Mouse (Mus musculus): ENCODE measurements at regions not wholly inside any gene's neighbourhood (a gene's known extent, or its start where the extent isn't known, plus 50 kb on each side); places are given as distances from the start of the nearest gene placed in this dataset.
A peak's percentile ranks its signal among the peaks of the same experiment; 100 is the strongest.

GRCm38 (mm10) chr16:64068787-64069673, 205.1 kb upstream of the Epha3 start:
- Histone ChIP-seq H3K27ac (replicated peaks in 1 of 2; ENCODE audit: control insufficient read depth in 1 of 2, insufficient read depth in 1 of 2, low read depth in 2 of 2, low read length in 2 of 2) (no peak overlapping the region), H3K9me3 (ENCODE audit: control insufficient read depth, low read length) (no peaks in the 10 kb centered on the region), H3K27me3 (ENCODE audit: control insufficient read depth, insufficient read depth, low read length) (no peaks in the 10 kb centered on the region), H3K36me3 (ENCODE audit: control insufficient read depth, insufficient read depth, low read length) (no peaks in the 10 kb centered on the region), H3K4me2 (ENCODE audit: low read length) (0 out of 2 replicates have a peak overlapping the region, but pooled peaks have one; percentile 12), H3K4me1 (ENCODE audit: control insufficient read depth in 2 of 2, insufficient read depth in 2 of 2, low read length in 2 of 2) (0 out of 4 replicates have a peak, but pooled peaks cover 0 to 2% of the 10 kb centered on the region in 2 experiments), H3K4me3 (ENCODE audit: control insufficient read depth in 1 of 2, insufficient read depth in 1 of 2, low read depth in 1 of 2, low read length in 2 of 2) (no peak overlapping the region), H3K9ac (ENCODE audit: low read length) (no peak overlapping the region)
- WGBS, result 43% methylated on average over 13 of the region's 13 CpGs
- no peak for ATAC-seq (ENCODE audit: insufficient number of reproducible peaks, insufficient read depth, low FRiP score, low read depth)

DNA sequence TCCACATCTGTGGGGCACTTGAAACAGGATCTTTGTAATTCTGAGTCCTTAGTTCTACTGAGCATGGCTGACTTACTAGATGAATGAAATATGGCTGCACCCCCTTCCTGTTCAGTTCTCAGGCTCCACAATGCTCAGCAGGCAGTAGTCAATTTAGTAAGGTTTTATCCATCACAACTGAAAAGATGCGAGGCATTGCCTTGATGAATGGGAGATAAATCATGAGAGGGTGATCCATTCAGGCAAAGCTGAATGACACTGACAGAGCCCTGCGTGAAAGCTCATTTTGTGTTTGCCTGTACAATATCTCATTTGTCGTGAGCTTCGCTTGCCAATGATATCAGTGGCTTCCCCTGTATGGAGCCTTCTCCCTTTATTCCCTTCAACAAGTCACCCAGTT, 198.6 kb upstream of the Epha3 start:
- no peaks in the 10 kb centered on the region for H3K27me3 ChIP-seq (ENCODE audit: control insufficient read depth, insufficient read depth, low read length)
- no peaks in the 10 kb centered on the region for H3K4me1 ChIP-seq (ENCODE audit: control insufficient read depth in 2 of 2, insufficient read depth in 2 of 2, low read length in 2 of 2)
- 79% methylated on average over 4 of the region's 4 CpGs for WGBS
- no peak overlapping the region for H3K9ac ChIP-seq (ENCODE audit: low read length)
- no peak overlapping the region for H3K4me2 ChIP-seq (ENCODE audit: low read length)
- no peaks in the 10 kb centered on the region for H3K9me3 ChIP-seq (ENCODE audit: control insufficient read depth, low read length)
- H3K27ac ChIP-seq (replicated peaks in 1 of 2; ENCODE audit: control insufficient read depth in 1 of 2, insufficient read depth in 1 of 2, low read depth in 2 of 2, low read length in 2 of 2), result no peak overlapping the region
- no peak for ATAC-seq (ENCODE audit: insufficient number of reproducible peaks, insufficient read depth, low FRiP score, low read depth)
- H3K36me3 ChIP-seq (ENCODE audit: control insufficient read depth, insufficient read depth, low read length), result no peaks in the 10 kb centered on the region
- H3K4me3 ChIP-seq (ENCODE audit: control insufficient read depth in 1 of 2, insufficient read depth in 1 of 2, low read depth in 1 of 2, low read length in 2 of 2), result no peak overlapping the region

- no peaks in the 10 kb centered on the region for H3K4me1 ChIP-seq (ENCODE audit: control insufficient read depth in 2 of 2, insufficient read depth in 2 of 2, low read length in 2 of 2)
- H3K9me3 ChIP-seq (ENCODE audit: control insufficient read depth, low read length), result no peaks in the 10 kb centered on the region
- WGBS, result 70% methylated on average over 8 of the region's 8 CpGs
- no peak overlapping the region for H3K4me3 ChIP-seq (ENCODE audit: control insufficient read depth in 1 of 2, insufficient read depth in 1 of 2, low read depth in 1 of 2, low read length in 2 of 2)
- no peaks in the 10 kb centered on the region for H3K27me3 ChIP-seq (ENCODE audit: control insufficient read depth, insufficient read depth, low read length)
- no peak for ATAC-seq (ENCODE audit: insufficient number of reproducible peaks, insufficient read depth, low FRiP score, low read depth)
- no peaks in the 10 kb centered on the region for H3K36me3 ChIP-seq (ENCODE audit: control insufficient read depth, insufficient read depth, low read length)
- H3K27ac ChIP-seq (replicated peaks in 1 of 2; ENCODE audit: control insufficient read depth in 1 of 2, insufficient read depth in 1 of 2, low read depth in 2 of 2, low read length in 2 of 2), result no peak overlapping the region
- no peak overlapping the region for H3K4me2 ChIP-seq (ENCODE audit: low read length)
- H3K9ac ChIP-seq (ENCODE audit: low read length), result no peak overlapping the region
Measured at GRCm38 (mm10) chr16:64058712-64059111, 194.7 kb upstream of the Epha3 start.

DNA sequence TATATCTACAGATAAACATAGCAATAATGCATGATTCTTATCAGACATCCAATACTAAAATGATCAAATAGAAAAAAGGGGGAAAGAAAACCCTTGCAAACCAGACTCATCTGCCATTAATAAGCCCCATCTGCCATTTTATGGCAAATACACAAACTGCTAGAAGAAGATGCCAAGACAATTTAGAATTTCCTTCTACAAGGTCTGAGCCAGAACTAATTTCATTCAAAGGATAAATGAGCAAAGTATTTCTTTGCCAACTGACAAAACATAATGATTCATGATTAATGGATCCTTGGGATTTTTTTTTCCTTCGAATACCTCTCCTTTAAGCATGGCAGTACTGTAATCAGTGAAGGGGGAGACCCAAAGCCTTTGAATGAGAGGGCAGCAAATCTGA, 190.4 kb upstream of the Epha3 start:
- no peak overlapping the region for H3K4me3 ChIP-seq (ENCODE audit: control insufficient read depth in 1 of 2, insufficient read depth in 1 of 2, low read depth in 1 of 2, low read length in 2 of 2)
- H3K27ac ChIP-seq (replicated peaks in 1 of 2; ENCODE audit: control insufficient read depth in 1 of 2, insufficient read depth in 1 of 2, low read depth in 2 of 2, low read length in 2 of 2), result no peak overlapping the region
- no peak overlapping the region for H3K9ac ChIP-seq (ENCODE audit: low read length)
- H3K36me3 ChIP-seq (ENCODE audit: control insufficient read depth, insufficient read depth, low read length), result no peaks in the 10 kb centered on the region
- H3K4me1 ChIP-seq (ENCODE audit: control insufficient read depth in 2 of 2, insufficient read depth in 2 of 2, low read length in 2 of 2), result no peaks in the 10 kb centered on the region
- H3K27me3 ChIP-seq (ENCODE audit: control insufficient read depth, insufficient read depth, low read length), result no peaks in the 10 kb centered on the region
- H3K4me2 ChIP-seq (ENCODE audit: low read length), result no peak overlapping the region
- 78% methylated on average over 1 of the region's 1 CpGs for WGBS
- no peaks in the 10 kb centered on the region for H3K9me3 ChIP-seq (ENCODE audit: control insufficient read depth, low read length)
- no peak for ATAC-seq (ENCODE audit: insufficient number of reproducible peaks, insufficient read depth, low FRiP score, low read depth)

- Histone ChIP-seq H3K9me3 (ENCODE audit: control insufficient read depth, low read length) (no peaks in the 10 kb centered on the region), H3K9ac (ENCODE audit: low read length) (no peak overlapping the region), H3K27me3 (ENCODE audit: control insufficient read depth, insufficient read depth, low read length) (no peaks in the 10 kb centered on the region), H3K36me3 (ENCODE audit: control insufficient read depth, insufficient read depth, low read length) (no peaks in the 10 kb centered on the region), H3K4me3 (ENCODE audit: control insufficient read depth in 1 of 2, insufficient read depth in 1 of 2, low read depth in 1 of 2, low read length in 2 of 2) (no peak overlapping the region), H3K4me1 (ENCODE audit: control insufficient read depth in 2 of 2, insufficient read depth in 2 of 2, low read length in 2 of 2) (no peaks in the 10 kb centered on the region), H3K27ac (replicated peaks in 1 of 2; ENCODE audit: control insufficient read depth in 1 of 2, insufficient read depth in 1 of 2, low read depth in 2 of 2, low read length in 2 of 2) (no peak overlapping the region), H3K4me2 (ENCODE audit: low read length) (no peak overlapping the region)
- ATAC-seq (ENCODE audit: insufficient number of reproducible peaks, insufficient read depth, low FRiP score, low read depth), result no peak
- 59% methylated on average over 1 of the region's 1 CpGs for WGBS
Measured at GRCm38 (mm10) chr16:64048026-64048425, 184.1 kb upstream of the Epha3 start.

- peak overlapping the region; percentile 29 for H3K4me2 ChIP-seq (ENCODE audit: low read length)
- no peaks in the 10 kb centered on the region; a peak in 1 of 4 replicates for H3K4me1 ChIP-seq (ENCODE audit: control insufficient read depth in 2 of 2, insufficient read depth in 2 of 2, low read length in 2 of 2)
- H3K36me3 ChIP-seq (ENCODE audit: control insufficient read depth, insufficient read depth, low read length), result no peaks in the 10 kb centered on the region
- ATAC-seq (ENCODE audit: insufficient number of reproducible peaks, insufficient read depth, low FRiP score, low read depth), result no peak
- WGBS, result 25% methylated on average over 10 of the region's 10 CpGs
- no peaks in the 10 kb centered on the region for H3K27me3 ChIP-seq (ENCODE audit: control insufficient read depth, insufficient read depth, low read length)
- no peak overlapping the region for H3K9ac ChIP-seq (ENCODE audit: low read length)
- H3K9me3 ChIP-seq (ENCODE audit: control insufficient read depth, low read length), result no peaks in the 10 kb centered on the region
- no peak overlapping the region for H3K4me3 ChIP-seq (ENCODE audit: control insufficient read depth in 1 of 2, insufficient read depth in 1 of 2, low read depth in 1 of 2, low read length in 2 of 2)
- H3K27ac ChIP-seq (replicated peaks in 1 of 2; ENCODE audit: control insufficient read depth in 1 of 2, insufficient read depth in 1 of 2, low read depth in 2 of 2, low read length in 2 of 2), result peak overlapping the region in 1 of 2 experiments; percentile 39; a peak in 1 of 4 replicates
Measured at GRCm38 (mm10) chr16:64033049-64033448, 169.1 kb upstream of the Epha3 start.

DNA sequence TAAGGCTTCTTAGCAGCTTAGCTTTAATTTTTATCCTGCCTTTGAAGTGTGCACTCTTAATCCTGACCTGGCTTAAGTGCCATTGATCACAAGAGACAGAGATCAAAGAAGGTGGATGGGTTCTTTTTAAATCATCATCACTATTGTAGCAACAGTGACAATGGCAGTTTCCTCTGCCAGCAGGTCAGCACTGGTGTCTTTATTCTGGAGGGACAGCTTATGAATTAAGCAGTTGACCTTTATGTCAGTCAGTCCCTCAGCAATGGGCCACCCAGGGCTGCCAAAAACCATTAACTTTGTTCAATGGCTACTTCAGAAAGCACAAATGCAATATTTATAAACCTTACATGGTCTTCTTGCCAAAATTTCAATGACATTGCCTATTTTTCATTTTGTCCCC, 160.0 kb upstream of the Epha3 start:
- H3K27ac ChIP-seq (replicated peaks in 1 of 2; ENCODE audit: control insufficient read depth in 1 of 2, insufficient read depth in 1 of 2, low read depth in 2 of 2, low read length in 2 of 2), result no peak overlapping the region
- no peaks in the 10 kb centered on the region for H3K9me3 ChIP-seq (ENCODE audit: control insufficient read depth, low read length)
- ATAC-seq (ENCODE audit: insufficient number of reproducible peaks, insufficient read depth, low FRiP score, low read depth), result no peak
- no peak overlapping the region for H3K9ac ChIP-seq (ENCODE audit: low read length)
- no peaks in the 10 kb centered on the region for H3K36me3 ChIP-seq (ENCODE audit: control insufficient read depth, insufficient read depth, low read length)
- no peaks in the 10 kb centered on the region for H3K27me3 ChIP-seq (ENCODE audit: control insufficient read depth, insufficient read depth, low read length)
- no peak overlapping the region for H3K4me3 ChIP-seq (ENCODE audit: control insufficient read depth in 1 of 2, insufficient read depth in 1 of 2, low read depth in 1 of 2, low read length in 2 of 2)
- no peak overlapping the region for H3K4me2 ChIP-seq (ENCODE audit: low read length)
- no peaks in the 10 kb centered on the region for H3K4me1 ChIP-seq (ENCODE audit: control insufficient read depth in 2 of 2, insufficient read depth in 2 of 2, low read length in 2 of 2)

DNA sequence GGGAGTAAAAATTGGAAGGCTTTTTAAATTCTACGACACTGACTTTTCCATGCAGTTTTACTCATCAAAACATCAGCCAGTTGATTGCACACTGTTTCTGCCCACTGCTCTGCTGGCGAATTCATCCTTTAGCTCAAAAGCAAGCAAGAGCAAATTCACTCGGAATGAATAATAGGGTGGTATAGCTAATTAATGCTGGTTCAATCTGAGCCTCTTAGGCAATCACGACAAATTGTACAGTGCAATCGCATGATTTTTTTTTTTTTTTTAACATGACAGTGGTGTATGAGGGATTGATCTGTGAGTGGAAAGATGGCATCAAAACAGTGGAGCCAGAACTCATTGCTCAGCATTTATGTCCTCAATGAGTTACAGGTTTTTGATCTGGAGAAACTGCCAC, 136.9 kb upstream of the Epha3 start:
- H3K27ac ChIP-seq (replicated peaks in 1 of 2; ENCODE audit: control insufficient read depth in 1 of 2, insufficient read depth in 1 of 2, low read depth in 2 of 2, low read length in 2 of 2), result no peak overlapping the region
- no peaks in the 10 kb centered on the region for H3K36me3 ChIP-seq (ENCODE audit: control insufficient read depth, insufficient read depth, low read length)
- no peak overlapping the region for H3K9ac ChIP-seq (ENCODE audit: low read length)
- 80% methylated on average over 5 of the region's 5 CpGs for WGBS
- no peak for ATAC-seq (ENCODE audit: insufficient number of reproducible peaks, insufficient read depth, low FRiP score, low read depth)
- H3K4me1 ChIP-seq (ENCODE audit: control insufficient read depth in 2 of 2, insufficient read depth in 2 of 2, low read length in 2 of 2), result no peaks in the 10 kb centered on the region
- H3K27me3 ChIP-seq (ENCODE audit: control insufficient read depth, insufficient read depth, low read length), result no peaks in the 10 kb centered on the region
- H3K9me3 ChIP-seq (ENCODE audit: control insufficient read depth, low read length), result no peaks in the 10 kb centered on the region
- H3K4me2 ChIP-seq (ENCODE audit: low read length), result no peak overlapping the region
- no peak overlapping the region for H3K4me3 ChIP-seq (ENCODE audit: control insufficient read depth in 1 of 2, insufficient read depth in 1 of 2, low read depth in 1 of 2, low read length in 2 of 2)

Data from heart, embryonic 14.5 days (tissue).